Mouse (Mus musculus) midbrain, embryonic 13.5 days (tissue): ENCODE measurements around the gene Vmn1r218. TPM values are rescaled to one million over a fixed set of nuclear protein-coding genes. Genes with fewer than 3 reads are reported as not detected.
"Not testable (repeated sequence)": the region's sequence is repeated elsewhere in the genome, so short reads cannot be mapped to it uniquely, and the experiment has no call there.

Experiments used
- ATAC-seq: fragments of 200-750 bp; cut with Nextera tagmentation; 2 replicates; pipeline ENCODE4 v1.8.0; 2017; ENCODE audit warnings: mild to moderate bottlenecking, moderate TSS enrichment, moderate library complexity
- H3K27ac ChIP-seq: fragments of 300-500 bp; sonication (generic); 2 replicates; pipeline ENCODE4 v1.5.1; 2015; ENCODE audit warnings: inconsistent platforms, mild to moderate bottlenecking, moderate library complexity
- H3K27me3 ChIP-seq: fragments of 300-500 bp; sonication (generic); 2 replicates; pipeline ENCODE4 v1.6.1; 2015; ENCODE audit warnings: mild to moderate bottlenecking, inconsistent platforms
- H3K36me3 ChIP-seq: fragments of 300-500 bp; sonication (generic); 2 replicates; pipeline ENCODE4 v1.6.1; 2015; ENCODE audit warnings: mild to moderate bottlenecking, inconsistent platforms
- H3K4me1 ChIP-seq: fragments of 300-500 bp; sonication (generic); replicated peaks from 2 replicates; pipeline ENCODE4 v1.6.1; 2015; ENCODE audit warnings: inconsistent platforms
- H3K4me2 ChIP-seq: fragments of 300-500 bp; sonication (generic); replicated peaks from 2 replicates; pipeline ENCODE4 v1.6.1; 2015; ENCODE audit warnings: moderate library complexity, mild to moderate bottlenecking, inconsistent platforms
- H3K4me3 ChIP-seq: fragments of 300-500 bp; sonication (generic); replicated peaks from 2 replicates; pipeline ENCODE4 v1.5.1; 2015; ENCODE audit warnings: mild to moderate bottlenecking, inconsistent platforms
- H3K9ac ChIP-seq: fragments of 300-500 bp; sonication (generic); replicated peaks from 2 replicates; pipeline ENCODE4 v1.6.1; 2015; ENCODE audit warnings: mild to moderate bottlenecking, inconsistent platforms
- H3K9me3 ChIP-seq: fragments of 300-500 bp; sonication (generic); 2 replicates; pipeline ENCODE4 v1.6.1; 2016; ENCODE audit warnings: mild to moderate bottlenecking, inconsistent platforms
- WGBS: fragments of 180-500 bp; shearing (Covaris S2); methylation state at CpG from one replicate; pipeline ENCODE4 v1.1.7; 2015; 5-methylcytosine and 5-hydroxymethylcytosine counted together
- polyA plus RNA-seq: library from polyadenylated mRNA; unstranded; fragments of >200 nt; fragmentation: Nextera tagmentation; extraction: Ambion mirVana; gene quantifications from 2 replicates; pipeline ENCODE4 v1.2.1, GENCODE M21; 2015

Gene Vmn1r218
- not detected in 2 replicates for polyA plus RNA-seq

DNA sequence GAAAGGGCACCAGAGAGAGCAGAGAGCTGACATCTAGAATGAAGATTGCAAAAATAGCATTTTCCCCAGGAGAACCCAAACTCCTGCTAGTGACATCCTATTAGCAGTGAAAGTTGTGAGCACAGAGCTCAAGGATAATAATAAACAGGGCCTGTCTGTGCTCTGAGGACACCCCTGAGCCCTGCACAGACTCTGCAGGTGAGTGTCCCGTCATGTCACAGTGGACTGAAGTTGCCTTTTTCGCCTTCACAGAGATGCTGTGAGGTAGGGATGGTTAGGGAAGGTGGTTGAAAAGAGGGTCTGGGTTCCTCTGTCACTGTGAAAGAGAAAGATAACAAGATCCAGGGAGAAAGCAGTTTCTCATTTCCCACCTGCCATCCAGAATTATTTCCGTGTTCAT, at the start of gene Vmn1r218:
Gene Vmn1r218 (plus strand): TSS at position 57 of the 400 bp plus-strand sequence.
- no peaks in the 10 kb centered on the region for H3K9me3 ChIP-seq
- H3K27ac ChIP-seq: no peak within 1 kb of the TSS
- H3K27me3 ChIP-seq: no peaks in the 10 kb centered on the region
- H3K4me1 ChIP-seq: no peaks in the 10 kb centered on the region
- H3K36me3 ChIP-seq: no peaks in the 10 kb centered on the region
- H3K9ac ChIP-seq: no peak within 1 kb of the TSS
- no peak within 1 kb of the TSS for H3K4me2 ChIP-seq
- no peak for ATAC-seq
- H3K4me3 ChIP-seq: no peak within 1 kb of the TSS
- WGBS: 89% methylated on average over 3 of the region's 3 CpGs

DNA sequence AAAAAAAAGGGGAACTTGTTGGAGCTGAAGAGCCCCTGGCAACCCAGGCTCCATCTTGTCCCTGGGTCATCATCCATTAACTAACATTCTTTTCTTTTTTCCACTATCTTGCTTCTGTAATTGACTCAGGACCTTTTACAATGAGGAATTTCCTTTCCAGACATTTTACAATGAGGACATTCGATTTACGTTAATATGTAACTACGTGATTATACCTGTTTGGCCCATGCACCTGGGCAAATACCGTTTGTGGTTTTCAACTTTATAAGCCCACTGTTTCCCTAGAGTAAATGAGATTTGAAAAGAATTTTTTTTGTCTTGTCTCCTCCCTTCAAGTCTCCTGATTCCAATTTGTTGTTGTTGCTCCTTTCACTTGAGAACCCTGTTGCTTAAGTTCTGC, 38.6 kb upstream of the Vmn1r218 start:
- Histone ChIP-seq H3K36me3 (no peaks in the 10 kb centered on the region), H3K4me3 (no peak overlapping the region), H3K9ac (no peak overlapping the region), H3K4me2 (no peak overlapping the region), H3K27ac (no peak overlapping the region), H3K27me3 (no peaks in the 10 kb centered on the region), H3K9me3 (no peaks in the 10 kb centered on the region), H3K4me1 (no peaks in the 10 kb centered on the region)
- ATAC-seq: no peak
- 91% methylated on average over 4 of the region's 4 CpGs for WGBS

DNA sequence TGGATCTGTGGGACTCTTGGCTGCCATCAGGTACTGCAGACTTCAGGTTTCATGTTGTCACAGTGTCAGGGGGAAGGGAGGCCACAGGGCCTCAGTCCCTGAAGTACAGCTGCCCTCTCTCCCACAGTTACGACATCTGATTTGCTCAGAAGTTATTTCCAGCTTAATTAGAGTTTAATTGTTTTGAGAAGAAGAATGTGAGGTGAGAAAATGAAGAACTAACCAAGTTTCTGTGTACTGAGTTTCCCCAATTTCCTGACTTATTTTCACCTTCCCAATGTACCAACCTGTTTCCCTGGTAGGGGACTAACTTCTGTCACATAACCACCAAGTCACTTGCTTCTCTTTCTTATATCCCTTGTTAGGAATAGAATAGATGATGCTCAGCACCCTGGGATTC, 14.8 kb upstream of the Vmn1r218 start, which contains the start of gene Vmn1r217:
Gene Vmn1r217 (minus strand): TSS at position 101 of the 400 bp plus-strand sequence.
- not testable (repeated sequence) for ATAC-seq, H3K4me1 ChIP-seq, H3K36me3 ChIP-seq, H3K9me3 ChIP-seq, H3K27me3 ChIP-seq, H3K4me3 ChIP-seq, H3K4me2 ChIP-seq, H3K9ac ChIP-seq, H3K27ac ChIP-seq
- 79% methylated on average over 1 of the region's 1 CpGs for WGBS

- no peak overlapping the region for H3K9ac ChIP-seq
- H3K4me2 ChIP-seq: no peak overlapping the region
- 90% methylated on average over 2 of the region's 2 CpGs for WGBS
- no peaks in the 10 kb centered on the region for H3K4me1 ChIP-seq
- no peaks in the 10 kb centered on the region for H3K27me3 ChIP-seq
- no peak overlapping the region for H3K4me3 ChIP-seq
- H3K36me3 ChIP-seq: no peaks in the 10 kb centered on the region
- ATAC-seq: no peak
- H3K27ac ChIP-seq: no peak overlapping the region
- no peaks in the 10 kb centered on the region for H3K9me3 ChIP-seq
Observed at GRCm38 (mm10) chr13:23120611-23121010, 12.3 kb upstream of the Vmn1r218 start.

DNA sequence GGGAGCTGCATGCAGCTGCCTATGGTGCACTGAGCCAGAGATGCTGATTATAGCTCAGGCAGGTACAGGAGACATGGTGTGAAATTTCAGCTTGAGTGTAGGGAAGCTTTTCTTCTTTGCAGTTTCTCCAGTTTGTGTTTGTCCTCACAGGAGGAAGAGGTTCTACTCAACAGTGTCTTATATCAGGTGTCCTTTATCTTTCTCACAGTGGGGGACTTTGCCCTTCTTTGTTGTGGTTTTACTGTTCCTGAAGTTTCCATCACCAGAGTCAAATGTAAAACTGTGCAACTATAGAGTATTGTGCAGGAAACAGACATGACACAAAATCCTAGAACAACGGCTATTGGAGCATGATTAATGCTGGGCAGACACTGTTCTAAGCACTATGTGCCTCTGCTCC, 546 bp downstream of the Vmn1r218 start:
- no peak for ATAC-seq
- WGBS: 86% methylated on average over 1 of the region's 1 CpGs
- Histone ChIP-seq H3K4me2 (no peak overlapping the region), H3K4me1 (no peaks in the 10 kb centered on the region), H3K9ac (no peak overlapping the region), H3K27ac (no peak overlapping the region), H3K9me3 (no peaks in the 10 kb centered on the region), H3K27me3 (no peaks in the 10 kb centered on the region), H3K36me3 (no peaks in the 10 kb centered on the region), H3K4me3 (no peak overlapping the region)

DNA sequence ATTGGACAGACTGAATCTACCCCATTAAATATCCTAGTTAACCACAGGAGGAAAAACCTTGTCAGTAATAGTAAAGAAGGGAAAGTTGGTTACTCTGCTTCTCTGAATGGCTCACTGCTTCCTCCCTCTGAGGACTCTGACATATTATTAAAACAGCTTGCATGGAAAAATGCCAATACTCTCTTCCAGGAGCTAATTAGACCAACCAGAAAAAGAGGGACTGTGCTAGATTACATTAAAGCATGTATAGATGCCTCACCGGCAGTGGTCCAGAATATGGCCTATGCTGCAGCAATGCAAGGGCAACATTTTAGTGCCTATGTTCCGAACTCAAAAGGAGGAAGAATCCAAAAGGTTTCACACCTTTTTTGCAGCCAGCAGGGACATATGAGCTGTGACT, 5.9 kb downstream of the Vmn1r218 start:
- H3K4me3 ChIP-seq: no peak overlapping the region
- no peak overlapping the region for H3K4me2 ChIP-seq
- ATAC-seq: no peak
- no peaks in the 10 kb centered on the region for H3K9me3 ChIP-seq
- no peaks in the 10 kb centered on the region for H3K27me3 ChIP-seq
- WGBS: 94% methylated on average over 2 of the region's 2 CpGs
- no peak overlapping the region for H3K27ac ChIP-seq
- H3K9ac ChIP-seq: no peak overlapping the region
- no peaks in the 10 kb centered on the region for H3K36me3 ChIP-seq
- no peaks in the 10 kb centered on the region for H3K4me1 ChIP-seq

- H3K36me3 ChIP-seq: no peaks in the 10 kb centered on the region
- no peak overlapping the region for H3K4me3 ChIP-seq
- 66% methylated on average over 3 of the region's 3 CpGs for WGBS
- H3K9ac ChIP-seq: no peak overlapping the region
- no peaks in the 10 kb centered on the region for H3K9me3 ChIP-seq
- ATAC-seq: peak; percentile 34
- H3K4me1 ChIP-seq: no peaks in the 10 kb centered on the region
- no peak overlapping the region for H3K4me2 ChIP-seq
- no peak overlapping the region for H3K27ac ChIP-seq
- H3K27me3 ChIP-seq: no peaks in the 10 kb centered on the region
Observed at GRCm38 (mm10) chr13:23157848-23158247, 24.9 kb downstream of the Vmn1r218 start.

- no peaks in the 10 kb centered on the region for H3K36me3 ChIP-seq
- H3K27me3 ChIP-seq: no peaks in the 10 kb centered on the region
- no peak within 1 kb of the TSS for H3K9ac ChIP-seq
- ATAC-seq: no peak
- no peak within 1 kb of the TSS for H3K4me3 ChIP-seq
- WGBS: 91% methylated on average over 4 of the region's 4 CpGs
- H3K4me1 ChIP-seq: no peaks in the 10 kb centered on the region
- no peak within 1 kb of the TSS for H3K4me2 ChIP-seq
- no peak within 1 kb of the TSS for H3K27ac ChIP-seq
- H3K9me3 ChIP-seq: no peaks in the 10 kb centered on the region
Observed at GRCm38 (mm10) chr13:23159012-23159411, 26.1 kb downstream of the Vmn1r218 start, which contains the start of gene Vmn1r219. Gene Vmn1r219 (plus strand): TSS chr13:23159312.

DNA sequence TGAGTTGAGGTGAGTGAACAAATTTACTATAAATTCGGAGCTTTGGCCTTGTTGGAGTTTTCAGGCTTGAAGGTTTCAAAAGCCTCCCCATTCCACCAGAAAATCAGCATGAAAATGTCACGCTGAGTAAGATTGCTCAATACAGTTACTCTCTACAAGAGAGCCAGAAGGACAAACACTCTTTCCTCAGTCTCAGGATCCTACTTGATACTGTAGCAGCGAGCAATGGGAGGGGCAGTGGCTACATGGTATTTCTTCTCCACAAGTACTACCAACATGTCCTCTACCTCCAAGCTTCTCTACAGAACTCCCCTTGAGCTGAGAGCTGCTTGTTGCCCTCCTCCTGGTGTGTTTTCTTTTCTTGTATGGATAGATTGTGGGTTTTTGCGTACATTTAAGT, 33.5 kb downstream of the Vmn1r218 start:
- H3K9ac ChIP-seq, H3K27me3 ChIP-seq, ATAC-seq, H3K27ac ChIP-seq, H3K4me3 ChIP-seq, H3K4me2 ChIP-seq, H3K36me3 ChIP-seq, H3K9me3 ChIP-seq, H3K4me1 ChIP-seq: not testable (repeated sequence)
- 86% methylated on average over 4 of the region's 4 CpGs for WGBS

GRCm38 (mm10) chr13:23187875-23188274, 54.9 kb downstream of the Vmn1r218 start, which contains the start of gene Vmn1r220:
Gene Vmn1r220 (minus strand): TSS chr13:23187975.
- WGBS: 88% methylated on average over 2 of the region's 2 CpGs
- no peak for ATAC-seq

More at GRCm38 (mm10) chr13:23187875-23188274, 54.9 kb downstream of the Vmn1r218 start, which contains the start of gene Vmn1r220:
- Histone ChIP-seq H3K4me2 (no peak within 1 kb of the TSS), H3K36me3 (no peaks in the 10 kb centered on the region), H3K9me3 (no peaks in the 10 kb centered on the region), H3K9ac (no peak within 1 kb of the TSS), H3K4me1 (no peaks in the 10 kb centered on the region), H3K27me3 (no peaks in the 10 kb centered on the region), H3K4me3 (no peak within 1 kb of the TSS), H3K27ac (no peak within 1 kb of the TSS)

Other genes with a start within 250 kb of the Vmn1r218 start
- gene Vmn1r212, start 248.9 kb upstream of the Vmn1r218 start, polyA plus RNA-seq: not detected in 2 replicates
- gene Vmn1r213, start 125.5 kb upstream of the Vmn1r218 start, polyA plus RNA-seq: not detected in 2 replicates
- not detected in 2 replicates for gene Vmn1r214, start 102.7 kb upstream of the Vmn1r218 start, polyA plus RNA-seq
- not detected in 2 replicates for gene Vmn1r215, start 65.1 kb upstream of the Vmn1r218 start, polyA plus RNA-seq
- not detected in 2 replicates for gene Vmn1r217, start 14.9 kb upstream of the Vmn1r218 start, polyA plus RNA-seq
- not detected in 2 replicates for gene Vmn1r219, start 26.2 kb downstream of the Vmn1r218 start, polyA plus RNA-seq
- not detected in 2 replicates for gene Vmn1r220, start 54.8 kb downstream of the Vmn1r218 start, polyA plus RNA-seq
- not detected in 2 replicates for gene Vmn1r221, start 81.0 kb downstream of the Vmn1r218 start, polyA plus RNA-seq
- not detected in 2 replicates for gene Vmn1r222, start 102.8 kb downstream of the Vmn1r218 start, polyA plus RNA-seq
- gene Vmn1r223, start 114.0 kb downstream of the Vmn1r218 start, polyA plus RNA-seq: not detected in 2 replicates
- gene Zfp322a, start 236.1 kb downstream of the Vmn1r218 start, polyA plus RNA-seq: 56.3 and 58.9 TPM in 2 replicates